Mouse (Mus musculus) urinary bladder, postnatal 25 days (tissue): ENCODE results near the gene Rasl11a.
A peak's percentile ranks its signal among the peaks of the same experiment; 100 is the strongest.

Source experiments
- DNase-seq: peaks from one replicate; pipeline ENCODE4 v3.0.0; 2022; ENCODE audit warnings: low spot score

Gene Rasl11a

GRCm38 (mm10) chr5:146844945-146845365 lies at the start of gene Rasl11a:
Rasl11a (plus strand) TSS chr5:146845071.
- peak; percentile 62 for DNase-seq

- DNase-seq: no peak
These were observed 49.1 kb upstream of the Rasl11a start for GRCm38 (mm10) chr5:146795728-146796127.

DNA sequence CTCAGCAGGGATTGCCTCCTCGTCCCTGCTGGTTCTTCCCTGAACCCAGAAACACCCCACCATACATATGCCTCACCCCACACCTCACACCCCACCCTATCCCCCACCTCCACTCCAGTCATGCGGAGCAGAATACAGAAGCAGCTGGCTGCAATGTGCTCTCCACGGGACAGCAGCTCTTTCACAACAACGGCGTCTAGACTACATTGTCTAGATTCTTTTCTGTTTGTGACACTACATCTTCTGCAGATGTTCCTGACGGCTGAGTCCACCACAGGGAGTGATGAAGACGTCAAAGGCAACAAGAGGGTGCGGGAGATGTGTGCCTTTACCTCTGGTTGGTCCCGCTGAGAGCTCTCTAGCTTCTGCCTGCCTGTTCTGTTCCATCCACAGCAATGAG lies 46.8 kb upstream of the Rasl11a start:
- DNase-seq: no peak

GRCm38 (mm10) chr5:146806004-146806430 lies 38.9 kb upstream of the Rasl11a start:
- DNase-seq: no peak

- no peak for DNase-seq
These were observed 34.9 kb upstream of the Rasl11a start for GRCm38 (mm10) chr5:146809951-146810350.

GRCm38 (mm10) chr5:146812866-146813265 lies 32.0 kb upstream of the Rasl11a start:
- no peak for DNase-seq

DNA sequence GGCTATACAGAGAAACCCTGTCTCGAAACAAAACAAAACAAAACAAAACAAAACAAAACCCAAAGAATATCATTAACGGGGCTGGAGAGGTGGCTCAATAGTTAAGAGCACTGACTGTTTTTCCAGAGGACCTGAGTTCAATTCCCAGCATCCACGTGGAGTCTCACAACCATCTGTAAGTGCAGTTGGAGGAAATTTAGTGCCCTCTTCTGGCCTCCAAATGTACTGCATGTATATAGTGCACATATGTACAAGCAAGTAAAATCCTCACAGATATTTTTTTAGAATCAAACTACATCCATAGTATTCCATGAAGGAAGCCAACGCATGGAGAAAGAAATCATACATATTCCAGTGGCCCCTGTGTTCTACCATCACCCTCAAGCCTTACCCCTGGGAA lies 31.4 kb upstream of the Rasl11a start:
- DNase-seq: no peak

- no peak for DNase-seq
These were observed 29.5 kb upstream of the Rasl11a start for GRCm38 (mm10) chr5:146815394-146815793.

- no peak for DNase-seq
These were observed 27.3 kb upstream of the Rasl11a start for GRCm38 (mm10) chr5:146817583-146817982.

GRCm38 (mm10) chr5:146818906-146819623 lies 25.8 kb upstream of the Rasl11a start:
- DNase-seq: no peak

DNA sequence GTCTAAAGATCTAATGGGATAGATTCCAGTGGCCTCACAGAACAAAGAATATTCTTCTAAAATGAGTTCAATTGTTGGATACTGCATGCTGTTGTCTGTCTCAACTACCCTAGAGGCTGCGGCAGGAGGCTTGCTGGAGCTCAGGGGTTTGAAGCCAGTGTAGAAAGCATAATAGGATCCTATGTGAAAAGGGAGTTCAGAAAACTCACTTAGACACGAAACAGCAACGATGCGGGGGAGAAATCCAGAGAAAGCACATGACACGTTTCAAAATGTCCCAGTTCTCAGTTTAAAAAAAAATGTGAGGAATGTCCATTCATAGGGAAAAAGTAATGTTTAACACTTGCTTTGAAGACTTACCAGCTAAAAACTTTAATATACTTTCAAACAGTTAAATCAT lies 21.9 kb upstream of the Rasl11a start:
- no peak for DNase-seq

DNA sequence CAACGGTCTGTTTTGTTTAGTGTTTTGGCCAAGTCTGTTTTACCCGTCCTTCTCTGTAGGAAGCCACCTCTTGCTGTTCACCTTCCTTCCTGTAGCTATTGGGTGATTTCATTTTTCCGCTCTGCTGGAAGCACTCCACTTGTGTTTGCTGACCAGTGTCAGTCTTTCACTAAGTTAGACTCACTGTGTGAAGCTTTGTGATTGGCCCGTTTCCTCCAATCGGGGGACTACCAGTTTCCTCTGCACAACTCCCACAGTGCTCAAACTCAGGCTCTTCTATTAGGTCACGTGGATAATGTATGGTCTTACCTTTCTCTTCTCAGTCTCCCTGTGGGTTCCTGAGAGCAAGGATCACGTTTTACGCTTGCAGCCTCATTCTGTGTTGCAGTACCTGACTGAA lies 15.3 kb upstream of the Rasl11a start:
- no peak for DNase-seq

- no peak for DNase-seq
These were observed 12.5 kb upstream of the Rasl11a start for GRCm38 (mm10) chr5:146832435-146832768.

GRCm38 (mm10) chr5:146832769-146833448 lies 12.0 kb upstream of the Rasl11a start, which contains the start of gene Rpl21:
Rpl21 (plus strand) TSS chr5:146832890.
- peak; percentile 91 for DNase-seq

GRCm38 (mm10) chr5:146833673-146834201 lies 11.1 kb upstream of the Rasl11a start:
- no peak for DNase-seq

DNA sequence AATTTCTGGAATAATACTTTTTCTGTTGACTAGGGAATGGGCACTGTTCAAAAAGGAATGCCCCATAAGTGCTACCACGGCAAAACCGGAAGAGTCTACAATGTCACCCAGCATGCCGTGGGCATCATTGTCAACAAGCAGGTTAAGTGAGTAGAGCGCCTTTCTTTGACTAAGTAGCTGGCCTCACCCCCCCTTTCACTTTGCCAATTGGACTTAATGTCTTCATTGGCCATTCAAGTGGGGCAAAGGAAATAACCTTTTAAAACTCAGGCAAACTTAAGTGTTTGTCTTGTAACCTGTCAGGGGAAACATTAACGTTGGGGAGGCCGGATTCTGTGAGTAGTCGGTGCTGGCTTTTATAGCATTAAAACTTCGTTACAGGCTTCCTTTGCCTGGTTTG lies 9.9 kb upstream of the Rasl11a start:
- DNase-seq: no peak

GRCm38 (mm10) chr5:146837967-146838720 lies 6.7 kb upstream of the Rasl11a start:
- DNase-seq: no peak

- DNase-seq: no peak
These were observed 5.8 kb upstream of the Rasl11a start for GRCm38 (mm10) chr5:146838836-146839648.

GRCm38 (mm10) chr5:146839760-146840159 lies 5.1 kb upstream of the Rasl11a start:
- DNase-seq: no peak

GRCm38 (mm10) chr5:146840422-146840821 lies 4.4 kb upstream of the Rasl11a start:
- DNase-seq: no peak

DNA sequence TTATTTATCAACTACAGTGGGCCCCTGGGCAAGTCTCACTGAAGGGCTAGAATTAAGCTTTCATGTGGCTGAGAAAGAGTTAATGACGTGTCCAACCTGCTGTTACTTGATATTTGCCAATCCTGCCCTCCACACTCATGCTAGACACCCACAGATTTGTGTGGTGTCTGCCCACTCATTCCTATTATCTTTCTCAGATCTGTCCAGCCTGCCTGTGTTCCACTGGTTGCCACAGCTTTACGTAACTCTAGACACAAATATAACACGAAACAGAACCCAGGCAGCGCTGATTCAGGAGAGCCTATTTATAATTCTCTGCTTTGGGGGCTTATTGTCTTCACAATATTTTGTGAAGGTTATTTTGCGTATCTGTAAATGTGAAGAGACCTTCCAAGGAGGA lies 3.6 kb upstream of the Rasl11a start:
- DNase-seq: no peak

GRCm38 (mm10) chr5:146841996-146842395 lies 2.9 kb upstream of the Rasl11a start:
- DNase-seq: no peak
